Mouse (Mus musculus) lung, adult 2 months (tissue): Measurements from ENCODE around the gene Slc15a5.

Source experiments
- CTCF ChIP-seq: fragments of 200-500 bp; IDR thresholded peaks from 2 replicates; pipeline ENCODE4 v1.5.1; 2011; ENCODE audit warnings: mild to moderate bottlenecking, low read length, control low read depth; ENCODE audit not compliant: insufficient read depth
- POLR2A ChIP-seq: fragments of 200-500 bp; IDR thresholded peaks from 2 replicates; pipeline ENCODE4 v1.6.1; 2011; ENCODE audit warnings: low read depth, mild to moderate bottlenecking, control low read depth, low read length, borderline replicate concordance; ENCODE audit errors: extremely low read depth

DNA sequence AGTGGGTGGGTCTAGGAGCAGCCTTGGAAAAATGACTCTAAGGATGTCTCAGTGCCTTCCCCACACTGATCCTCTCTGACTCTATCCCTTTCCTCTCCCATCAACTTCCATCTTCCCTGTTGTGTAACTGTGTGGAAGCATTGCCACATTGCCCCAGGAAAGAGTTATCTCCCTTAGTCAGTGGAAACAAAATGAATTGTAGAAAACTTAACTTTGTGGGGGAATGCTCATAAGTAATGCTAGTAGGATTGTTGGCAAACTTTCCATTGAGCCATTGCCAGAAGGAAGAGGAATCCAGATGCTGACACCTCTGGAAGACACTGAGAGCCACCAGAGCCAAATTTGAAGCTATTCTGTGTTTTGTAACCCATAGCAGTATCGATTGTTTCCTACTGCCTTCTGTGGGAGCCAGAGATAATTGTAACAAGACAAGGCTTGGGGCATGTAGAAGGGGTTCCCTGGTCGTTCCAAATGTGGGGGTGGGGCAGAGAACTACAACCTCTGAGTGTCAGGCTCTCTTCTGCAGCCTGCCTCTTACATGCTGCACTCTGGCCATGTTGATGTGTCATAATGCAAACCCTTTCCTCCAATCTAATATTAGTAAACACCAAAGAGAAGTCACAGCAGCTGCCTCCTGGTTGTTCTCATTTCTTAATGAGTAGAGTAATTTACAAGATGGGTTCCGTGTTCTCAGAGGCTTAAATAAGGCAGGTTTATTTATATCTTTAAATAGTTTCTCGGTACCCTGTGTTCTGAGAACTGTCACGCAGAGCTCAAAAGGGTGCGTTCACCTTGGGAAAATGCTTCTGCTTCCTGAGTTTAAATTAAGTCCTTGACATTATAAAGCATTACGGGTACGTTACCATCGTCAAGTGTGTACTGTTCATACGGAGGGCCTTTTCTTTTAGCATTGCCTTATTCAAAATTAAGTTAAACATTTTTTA is 48.9 kb upstream of the Slc15a5 start:
- TF ChIP-seq CTCF, result no peak
- TF ChIP-seq POLR2A, result no peak
